Mouse (Mus musculus) cerebellum, postnatal 4 days (tissue): ENCODE measurements at regions not wholly inside any gene's neighbourhood (a gene's known extent, or its start where the extent isn't known, plus 50 kb on each side); places are given as distances from the start of the nearest gene placed in this dataset.
A peak's percentile ranks its signal among the peaks of the same experiment; 100 is the strongest.

Experiments used
- DNase-seq, 2 experiments: peaks; one replicate each; pipeline ENCODE4 v3.0.0; 2022; ENCODE audit warnings: low spot score in 2 of 2, mixed read lengths in 1 of 2

- DNase-seq = peak in 1 of 2 experiments; percentile 7
Observed at GRCm38 (mm10) chr4:53219351-53219750, 59.7 kb upstream of the Abca1 start.

- DNase-seq = peak in 1 of 2 experiments; percentile 25
Observed at GRCm38 (mm10) chr4:53218752-53219151, 59.1 kb upstream of the Abca1 start.

- no peak for DNase-seq
Observed at GRCm38 (mm10) chr4:53218291-53218640, 58.6 kb upstream of the Abca1 start.

- DNase-seq = peak in 1 of 2 experiments; percentile 58
Observed at GRCm38 (mm10) chr4:53217608-53218290, 58.1 kb upstream of the Abca1 start.

GRCm38 (mm10) chr4:53212541-53212940, 52.8 kb upstream of the Abca1 start:
- DNase-seq = no peak

- no peak for DNase-seq
Observed at GRCm38 (mm10) chr4:53210685-53211084, 51.0 kb upstream of the Abca1 start.
